Mouse (Mus musculus) hindbrain, embryonic 12.5 days (tissue): ENCODE measurements around the gene Tmem165. TPM values are rescaled to one million over a fixed set of nuclear protein-coding genes. Genes with fewer than 3 reads are reported as not detected.

ENCODE experiments used
- ATAC-seq: fragments of 200-750 bp; cut with Nextera tagmentation; 2 replicates; pipeline ENCODE4 v1.8.0; 2017; ENCODE audit warnings: moderate TSS enrichment; ENCODE audit not compliant: low FRiP score
- H3K27ac ChIP-seq: fragments of 300-500 bp; sonication (generic); 2 replicates; pipeline ENCODE4 v1.5.1; 2016; ENCODE audit warnings: mild to moderate bottlenecking
- H3K27me3 ChIP-seq: fragments of 300-500 bp; sonication (generic); 2 replicates; pipeline ENCODE4 v1.6.1; 2016; ENCODE audit warnings: mild to moderate bottlenecking
- H3K36me3 ChIP-seq: fragments of 300-500 bp; sonication (generic); 2 replicates; pipeline ENCODE4 v1.6.1; 2016; ENCODE audit warnings: mild to moderate bottlenecking
- H3K4me1 ChIP-seq: fragments of 300-500 bp; sonication (generic); 2 replicates; pipeline ENCODE4 v1.6.1; 2016
- H3K4me2 ChIP-seq: fragments of 300-500 bp; sonication (generic); replicated peaks from 2 replicates; pipeline ENCODE4 v1.6.1; 2016; ENCODE audit warnings: mild to moderate bottlenecking
- H3K4me3 ChIP-seq: fragments of 300-500 bp; sonication (generic); 2 replicates; pipeline ENCODE4 v1.5.1; 2016; ENCODE audit warnings: mild to moderate bottlenecking
- H3K9ac ChIP-seq: fragments of 300-500 bp; sonication (generic); 2 replicates; pipeline ENCODE4 v1.6.1; 2016; ENCODE audit warnings: mild to moderate bottlenecking, moderate library complexity
- H3K9me3 ChIP-seq: fragments of 300-500 bp; sonication (generic); replicated peaks from 2 replicates; pipeline ENCODE4 v1.6.1; 2016; ENCODE audit warnings: mild to moderate bottlenecking
- whole genome bisulfite sequencing: fragments of 180-500 bp; shearing (Covaris S2); methylation state at CpG from one replicate; pipeline ENCODE4 v1.1.7; 2016; 5-methylcytosine and 5-hydroxymethylcytosine counted together
- polyA plus RNA-seq: library from polyadenylated mRNA; unstranded; fragments of >200 nt; fragmentation: Nextera tagmentation; extraction: Ambion mirVana; gene quantifications from 2 replicates; pipeline ENCODE4 v1.2.1, GENCODE M21; 2016

The Tmem165 gene
- polyA plus RNA-seq, 1 experiment from 2014 or later = 106 TPM

- peaks cover 65% of the 10 kb centered on the region for H3K36me3 ChIP-seq
- 96% methylated on average over 3 of the region's 3 CpGs for WGBS
Measured at GRCm38 (mm10) chr5:76203171-76203570, 19.5 kb downstream of the Tmem165 start.

GRCm38 (mm10) chr5:76205886-76206285 is 22.2 kb downstream of the Tmem165 start:
- Histone ChIP-seq H3K9me3 (no peaks in the 10 kb centered on the region), H3K4me3 (no peak overlapping the region), H3K27me3 (no peaks in the 10 kb centered on the region), H3K9ac (no peak overlapping the region), H3K4me2 (no peak overlapping the region), H3K36me3 (peaks cover 65% of the 10 kb centered on the region), H3K4me1 (no peaks in the 10 kb centered on the region), H3K27ac (no peak overlapping the region)
- WGBS = 88% methylated on average over 2 of the region's 2 CpGs
- ATAC-seq = no peak

More at GRCm38 (mm10) chr5:76203171-76203570, 19.5 kb downstream of the Tmem165 start:
- no peak overlapping the region for H3K27ac ChIP-seq
- ATAC-seq = no peak
- H3K9me3 ChIP-seq = no peaks in the 10 kb centered on the region
- no peaks in the 10 kb centered on the region for H3K27me3 ChIP-seq
- H3K9ac ChIP-seq = no peak overlapping the region
- H3K4me3 ChIP-seq = no peak overlapping the region
- H3K4me2 ChIP-seq = no peak overlapping the region
- no peaks in the 10 kb centered on the region for H3K4me1 ChIP-seq

GRCm38 (mm10) chr5:76208066-76208465 is 24.4 kb downstream of the Tmem165 start:
- 89% methylated on average over 5 of the region's 5 CpGs for WGBS
- H3K4me2 ChIP-seq = no peak overlapping the region
- no peaks in the 10 kb centered on the region for H3K9me3 ChIP-seq
- H3K9ac ChIP-seq = no peak overlapping the region
- no peak for ATAC-seq
- peaks cover 57% of the 10 kb centered on the region for H3K36me3 ChIP-seq
- no peak overlapping the region for H3K4me3 ChIP-seq
- no peaks in the 10 kb centered on the region for H3K4me1 ChIP-seq
- H3K27me3 ChIP-seq = no peaks in the 10 kb centered on the region
- no peak overlapping the region for H3K27ac ChIP-seq

GRCm38 (mm10) chr5:76216691-76217090 is 33.0 kb downstream of the Tmem165 start:
- H3K4me1 ChIP-seq = no peaks in the 10 kb centered on the region
- no peak overlapping the region for H3K9ac ChIP-seq
- H3K36me3 ChIP-seq = peaks cover 21% of the 10 kb centered on the region
- ATAC-seq = no peak
- H3K27ac ChIP-seq = no peak overlapping the region
- 82% methylated on average over 6 of the region's 6 CpGs for WGBS
- H3K4me2 ChIP-seq = no peak overlapping the region
- H3K27me3 ChIP-seq = no peaks in the 10 kb centered on the region
- H3K9me3 ChIP-seq = no peaks in the 10 kb centered on the region
- H3K4me3 ChIP-seq = no peak overlapping the region

GRCm38 (mm10) chr5:76231171-76231855 is 47.6 kb downstream of the Tmem165 start:
- Histone ChIP-seq H3K27ac (no peak overlapping the region), H3K4me3 (no peak overlapping the region), H3K36me3 (peaks cover 57% of the 10 kb centered on the region), H3K4me2 (no peak overlapping the region), H3K9me3 (no peaks in the 10 kb centered on the region), H3K27me3 (no peaks in the 10 kb centered on the region), H3K4me1 (no peaks in the 10 kb centered on the region), H3K9ac (no peak overlapping the region)
- ATAC-seq = no peak
- WGBS = 91% methylated on average over 13 of the region's 13 CpGs

GRCm38 (mm10) chr5:76243274-76243673 is 59.6 kb downstream of the Tmem165 start:
- WGBS = 85% methylated on average over 3 of the region's 3 CpGs
- Histone ChIP-seq H3K4me3 (no peak overlapping the region), H3K4me2 (no peak overlapping the region), H3K4me1 (no peaks in the 10 kb centered on the region), H3K9ac (no peak overlapping the region), H3K27ac (no peak overlapping the region), H3K27me3 (no peaks in the 10 kb centered on the region), H3K36me3 (peaks cover 15% of the 10 kb centered on the region), H3K9me3 (no peaks in the 10 kb centered on the region)
- no peak for ATAC-seq

GRCm38 (mm10) chr5:76243929-76244328 is 60.2 kb downstream of the Tmem165 start:
- no peak overlapping the region for H3K9ac ChIP-seq
- no peak overlapping the region for H3K4me3 ChIP-seq
- H3K4me2 ChIP-seq = no peak overlapping the region
- 96% methylated on average over 4 of the region's 4 CpGs for WGBS
- no peaks in the 10 kb centered on the region for H3K4me1 ChIP-seq
- ATAC-seq = no peak
- H3K27me3 ChIP-seq = no peaks in the 10 kb centered on the region
- H3K9me3 ChIP-seq = no peaks in the 10 kb centered on the region
- peaks cover 15% of the 10 kb centered on the region for H3K36me3 ChIP-seq
- H3K27ac ChIP-seq = no peak overlapping the region

GRCm38 (mm10) chr5:76244430-76244829 is 60.8 kb downstream of the Tmem165 start:
- Histone ChIP-seq H3K4me1 (no peaks in the 10 kb centered on the region), H3K9me3 (no peaks in the 10 kb centered on the region), H3K4me3 (no peak overlapping the region), H3K27me3 (no peaks in the 10 kb centered on the region), H3K4me2 (no peak overlapping the region), H3K36me3 (peaks cover 15% of the 10 kb centered on the region), H3K27ac (no peak overlapping the region), H3K9ac (no peak overlapping the region)
- 95% methylated on average over 10 of the region's 10 CpGs for WGBS
- no peak for ATAC-seq

GRCm38 (mm10) chr5:76245419-76245818 is 61.7 kb downstream of the Tmem165 start:
- no peaks in the 10 kb centered on the region for H3K9me3 ChIP-seq
- 89% methylated on average over 3 of the region's 3 CpGs for WGBS
- H3K4me1 ChIP-seq = no peaks in the 10 kb centered on the region
- no peak overlapping the region for H3K4me2 ChIP-seq
- no peak overlapping the region for H3K9ac ChIP-seq
- no peak overlapping the region for H3K4me3 ChIP-seq
- H3K36me3 ChIP-seq = peaks cover 6% of the 10 kb centered on the region; the same call in 1 of the 2 replicates
- H3K27me3 ChIP-seq = no peaks in the 10 kb centered on the region
- ATAC-seq = no peak
- no peak overlapping the region for H3K27ac ChIP-seq

- no peaks in the 10 kb centered on the region for H3K4me1 ChIP-seq
- 0 out of 2 replicates have a peak, but pooled peaks cover 3% of the 10 kb centered on the region for H3K36me3 ChIP-seq
- H3K27ac ChIP-seq = no peak overlapping the region
- H3K9ac ChIP-seq = no peak overlapping the region
- H3K4me3 ChIP-seq = no peak overlapping the region
- ATAC-seq = no peak
- no peaks in the 10 kb centered on the region for H3K27me3 ChIP-seq
- no peaks in the 10 kb centered on the region for H3K9me3 ChIP-seq
- H3K4me2 ChIP-seq = no peak overlapping the region
Measured at GRCm38 (mm10) chr5:76246539-76246938, 62.9 kb downstream of the Tmem165 start.

GRCm38 (mm10) chr5:76250948-76251347 is 67.3 kb downstream of the Tmem165 start:
- 94% methylated on average over 3 of the region's 3 CpGs for WGBS
- H3K9ac ChIP-seq = no peak overlapping the region
- no peak for ATAC-seq

More at GRCm38 (mm10) chr5:76250948-76251347, 67.3 kb downstream of the Tmem165 start:
- Histone ChIP-seq H3K4me2 (no peak overlapping the region), H3K4me1 (no peaks in the 10 kb centered on the region), H3K36me3 (no peaks in the 10 kb centered on the region), H3K4me3 (no peak overlapping the region), H3K9me3 (no peaks in the 10 kb centered on the region), H3K27me3 (no peaks in the 10 kb centered on the region), H3K27ac (no peak overlapping the region)
